Mouse (Mus musculus) liver, adult 2 months (tissue): ENCODE results near the gene Mfsd10.

ENCODE experiments used
- CTCF ChIP-seq: fragments of 200-500 bp; IDR thresholded peaks from 2 replicates; pipeline ENCODE4 v1.5.1; 2011; ENCODE audit warnings: low read depth, low read length, control low read depth
- POLR2A ChIP-seq: fragments of 200-500 bp; IDR thresholded peaks from 2 replicates; pipeline ENCODE4 v1.6.1; 2011; ENCODE audit warnings: low read length, control low read depth; ENCODE audit not compliant: insufficient read depth; ENCODE audit errors: extremely low read depth

DNA sequence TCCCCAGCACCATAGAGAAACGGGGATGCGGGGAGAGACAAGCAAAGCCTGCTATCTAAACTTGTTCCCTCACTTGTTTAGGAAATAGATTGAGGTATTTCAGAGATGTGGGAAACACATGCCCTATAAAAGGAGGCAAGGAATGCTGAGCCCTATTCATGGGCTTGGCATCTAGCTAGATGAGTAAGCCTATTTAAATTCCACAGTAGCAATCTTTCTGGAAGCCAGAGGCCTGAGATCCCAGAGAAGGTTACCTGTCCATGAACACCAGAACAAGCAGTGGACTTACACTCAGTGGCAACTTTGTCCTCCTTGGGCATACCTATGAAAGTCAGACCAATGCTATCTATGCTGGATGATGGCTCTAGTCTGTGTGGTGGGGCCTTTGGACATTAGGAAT is 26.2 kb upstream of the Mfsd10 start:
- no peak for TF ChIP-seq CTCF
- no peak for TF ChIP-seq POLR2A
